Comparison of ENCODE assay signal across 8 mouse cellular contexts in genomic region chr1:164249332-164249711, GRCm38 (mm10). TPM values are rescaled to one million over a fixed set of nuclear protein-coding genes. Genes with fewer than 3 reads are reported as not detected.
DNase-seq lines count a peak whose midpoint lies in the region; ATAC-seq and TF ChIP-seq lines count a peak whose summit lies in the region.

No protein-coding gene starts in this region.

- H3K79me2 ChIP-seq in CH12.LX (replicated peaks; ENCODE audit: control insufficient read depth, extremely low read depth, insufficient read depth, poor library complexity, severe bottlenecking) (peaks cover 36% of the 10 kb centered on the region), myocyte (ENCODE audit: control insufficient read depth, insufficient read depth) (peaks cover 35% of the 10 kb centered on the region)

- H3K27me3 ChIP-seq in heart, embryonic 13.5 days (replicated peaks), result no peaks in the 10 kb centered on the region
- H3K27me3 ChIP-seq in CH12.LX (replicated peaks) (no peaks in the 10 kb centered on the region), myocyte (ENCODE audit: control insufficient read depth, insufficient read depth, insufficient read length) (no peaks in the 10 kb centered on the region)
- no peaks in the 10 kb centered on the region for H3K27me3 ChIP-seq in embryonic facial prominence, embryonic 15.5 days
- no peaks in the 10 kb centered on the region for H3K27me3 ChIP-seq in intestine, postnatal 0 days (replicated peaks; ENCODE audit: control insufficient read depth, insufficient read depth, low read length)

- TF ChIP-seq RAD21 in CH12.LX (IDR thresholded peaks at IDR 0.05; ENCODE audit: low read depth, low read length), result no peak

- intact Hi-C loops in heart, postnatal 14 days (cut with DNase I), result no loop called here

- peak overlapping the region; percentile 91 for H3K4me2 ChIP-seq in heart, embryonic 13.5 days
- H3K4me2 ChIP-seq in CH12.LX (ENCODE audit: insufficient read depth, low read depth, poor library complexity, severe bottlenecking) (peak overlapping the region; percentile 60; the same call in 1 of the 2 replicates), myocyte (ENCODE audit: low read depth) (peak overlapping the region; percentile 78)
- peak overlapping the region; percentile 79 for H3K4me2 ChIP-seq in embryonic facial prominence, embryonic 15.5 days (replicated peaks)
- peak overlapping the region; percentile 97 for H3K4me2 ChIP-seq in intestine, postnatal 0 days (replicated peaks; ENCODE audit: low read depth)

- ATAC-seq in heart, embryonic 13.5 days (ENCODE audit: extremely low read depth, insufficient number of reproducible peaks, low FRiP score, low TSS enrichment), result no peak
- no peak; the same call in 1 of the 2 replicates for ATAC-seq in embryonic facial prominence, embryonic 15.5 days (ENCODE audit: insufficient number of reproducible peaks, low FRiP score, low TSS enrichment, low read depth)
- ATAC-seq in intestine, postnatal 0 days, result no peak

- under 1% methylated on average over 33 of the region's 33 CpGs for WGBS in heart, embryonic 13.5 days
- under 1% methylated on average over 33 of the region's 33 CpGs for WGBS in embryonic facial prominence, embryonic 15.5 days
- WGBS in intestine, postnatal 0 days, result under 1% methylated on average over 32 of the region's 33 CpGs

- in situ Hi-C loops in CH12.LX (cut with MboI; ENCODE audit: low pct_ligation_motif_present, low pct_unique_long_range_greater_than_20kb, low sequenced_read_pairs), result no loop called here

- dilution Hi-C loops in CH12.LX (cut with MboI; ENCODE audit: extremely low pct_ligation_motif_present, extremely low pct_unique_long_range_greater_than_20kb, low sequenced_read_pairs), result no loop called here

- no peaks in the 10 kb centered on the region for H3K9me3 ChIP-seq in heart, embryonic 13.5 days
- H3K9me3 ChIP-seq in CH12.LX (replicated peaks; ENCODE audit: low read length), result no peaks in the 10 kb centered on the region
- H3K9me3 ChIP-seq in embryonic facial prominence, embryonic 15.5 days (replicated peaks), result no peaks in the 10 kb centered on the region
- H3K9me3 ChIP-seq in intestine, postnatal 0 days (ENCODE audit: control insufficient read depth), result no peaks in the 10 kb centered on the region

- H3K4me3 ChIP-seq in heart, embryonic 13.5 days, result peak overlapping the region; percentile 86
- H3K4me3 ChIP-seq in CH12.LX (replicated peaks in 1 of 3; ENCODE audit: low read depth in 2 of 3, low read length in 2 of 3, poor library complexity in 1 of 3) (peak overlapping the region; percentile 74 to 99 (median 85)), myocyte (peak overlapping the region; percentile 38)
- peak overlapping the region; percentile 83 for H3K4me3 ChIP-seq in embryonic facial prominence, embryonic 15.5 days (replicated peaks)
- peak overlapping the region; percentile 84 for H3K4me3 ChIP-seq in intestine, postnatal 0 days (ENCODE audit: low read depth, low read length)

- DNase-seq in heart, postnatal 14 days, result no peak
- peak; percentile 36 for DNase-seq in CH12.LX (ENCODE audit: extremely low read depth)
- DNase-seq in spleen, postnatal 4 days (ENCODE audit: low spot score in 2 of 2), result no peak
- no peak for DNase-seq in left cerebral cortex, adult 18-20 months (ENCODE audit: low spot score in 2 of 2)

- TF ChIP-seq CTCF in CH12.LX (conservative IDR thresholded peaks at IDR 0.05 in 1 of 2, IDR thresholded peaks at IDR 0.05 in 1 of 2; ENCODE audit: low read depth in 2 of 2, low read length in 2 of 2), result no peak
- no peak for TF ChIP-seq CTCF in intestine, postnatal 0 days (IDR thresholded peaks at IDR 0.05; ENCODE audit: low read depth)

- H3K9ac ChIP-seq in heart, embryonic 13.5 days, result peak overlapping the region; percentile 90
- H3K9ac ChIP-seq in CH12.LX (ENCODE audit: insufficient read depth, low read depth), result peak overlapping the region; percentile 58
- H3K9ac ChIP-seq in embryonic facial prominence, embryonic 15.5 days, result peak overlapping the region; percentile 55
- H3K9ac ChIP-seq in intestine, postnatal 0 days (ENCODE audit: low read depth, low read length), result peak overlapping the region; percentile 78

- peak overlapping the region; percentile 82 for H3ac ChIP-seq in myocyte (ENCODE audit: control insufficient read depth, insufficient read length)

- H3K36me3 ChIP-seq in heart, embryonic 13.5 days, result no peaks in the 10 kb centered on the region
- H3K36me3 ChIP-seq in CH12.LX (replicated peaks in 1 of 2; ENCODE audit: control insufficient read depth in 1 of 2, insufficient read depth in 1 of 2, low read length in 1 of 2), result peaks cover 0 to 8% of the 10 kb centered on the region in 2 experiments
- no peaks in the 10 kb centered on the region for H3K36me3 ChIP-seq in embryonic facial prominence, embryonic 15.5 days
- no peaks in the 10 kb centered on the region for H3K36me3 ChIP-seq in intestine, postnatal 0 days (ENCODE audit: control insufficient read depth, insufficient read depth)
- H3K36me3 ChIP-seq in myocyte (ENCODE audit: control insufficient read depth, insufficient read depth), result no peaks in the 10 kb centered on the region

- H3K4me1 ChIP-seq in heart, embryonic 13.5 days, result peaks cover 31% of the 10 kb centered on the region
- peaks cover 5 to 24% of the 10 kb centered on the region in 2 experiments for H3K4me1 ChIP-seq in CH12.LX (ENCODE audit: control insufficient read depth in 1 of 2, insufficient read depth in 2 of 2)
- H3K4me1 ChIP-seq in embryonic facial prominence, embryonic 15.5 days, result peaks cover 8% of the 10 kb centered on the region; the same call in 1 of the 2 replicates
- 0 out of 2 replicates have a peak, but pooled peaks cover 9% of the 10 kb centered on the region for H3K4me1 ChIP-seq in intestine, postnatal 0 days (replicated peaks; ENCODE audit: control insufficient read depth, insufficient read depth, low read length)

- TF ChIP-seq POLR2A in CH12.LX (IDR thresholded peaks at IDR 0.05; ENCODE audit: low read depth, low read length), result no peak
- no peak for TF ChIP-seq POLR2A in myocyte (IDR thresholded peaks at IDR 0.05; ENCODE audit: insufficient read length, low read depth)

- H3K27ac ChIP-seq in heart, embryonic 13.5 days (replicated peaks), result peak overlapping the region; percentile 84
- H3K27ac ChIP-seq in CH12.LX (ENCODE audit: insufficient read depth, low read depth), result peak overlapping the region; percentile 33
- H3K27ac ChIP-seq in embryonic facial prominence, embryonic 15.5 days (replicated peaks), result 0 out of 2 replicates have a peak overlapping the region, but pooled peaks have one; percentile 44
- peak overlapping the region; percentile 77 for H3K27ac ChIP-seq in intestine, postnatal 0 days (ENCODE audit: low read depth, low read length)

- TF ChIP-seq EP300 in CH12.LX (IDR thresholded peaks at IDR 0.05; ENCODE audit: low read length), result no peak

TF ChIP-seq in CH12.LX, 34 proteins besides CTCF, POLR2A, EP300 and RAD21 (continues in another document):
- TF ChIP-seq MXI1 (IDR thresholded peaks at IDR 0.05; ENCODE audit: low read depth, low read length) (peak; percentile 84), TCF12 (IDR thresholded peaks at IDR 0.05; ENCODE audit: low read depth, low read length) (no peak)

TF ChIP-seq in myocyte, 11 proteins besides CTCF, POLR2A, EP300 and RAD21 (continues in another document):
- TF ChIP-seq CEBPB (IDR thresholded peaks at IDR 0.05; ENCODE audit: insufficient read depth, poor library complexity, severe bottlenecking) (no peak), REST (IDR thresholded peaks at IDR 0.05; ENCODE audit: insufficient read depth, insufficient read length) (no peak)

RNA-seq across cellular contexts. Expression of gene Slc19a2, which starts 0.5 kb away (rescaled TPM):
- 6.6 and 8.7 TPM in 2 replicates for polyA plus RNA-seq in heart, embryonic 13.5 days (2015; fragmentation: Nextera tagmentation; extraction: Ambion mirVana)
- total RNA-seq in heart, postnatal 14 days (2021), result 1 to 10 TPM; 6.5 to 7.2 TPM
- total RNA-seq in CH12.LX (2012; rRNA removed), result 15.1 and 16.8 TPM in 2 replicates
- total RNA-seq in CH12.LX (2014; rRNA removed), result 26.1 and 28.4 TPM in 2 replicates
- 10.9 and 11.6 TPM in 2 replicates for polyA plus RNA-seq in CH12.LX (2012; ENCODE audit: insufficient read length, low read depth)
- 9.0 and 11.1 TPM in 2 replicates for polyA plus RNA-seq in embryonic facial prominence, embryonic 15.5 days (2015; fragmentation: Nextera tagmentation; extraction: Ambion mirVana)
- polyA plus RNA-seq in intestine, postnatal 0 days (2015; fragmentation: Nextera tagmentation; extraction: Ambion mirVana), result 5.0 and 5.1 TPM in 2 replicates
- polyA plus RNA-seq in myocyte (2012; fragmentation: generic; extraction: Trizol), result 6.2 TPM
- total RNA-seq in left cerebral cortex, adult 18-20 months (2021), result 10 to 100 TPM; 13.7 TPM

RNA-seq across cellular contexts. Expression of gene Ccdc181, which starts 26.1 kb away (rescaled TPM):
- polyA plus RNA-seq in heart, embryonic 13.5 days (2015; fragmentation: Nextera tagmentation; extraction: Ambion mirVana), result 8.7 and 9.5 TPM in 2 replicates
- total RNA-seq in heart, postnatal 14 days (2021), result 1 to 10 TPM; 5.9 to 7.4 TPM
- total RNA-seq in CH12.LX (2012; rRNA removed) (9.4 and 10.6 TPM in 2 replicates), CH12.LX (2014; rRNA removed) (8.8 and 12.2 TPM in 2 replicates)
- polyA plus RNA-seq in CH12.LX (2012; ENCODE audit: insufficient read length, low read depth) (12.1 and 14.6 TPM in 2 replicates), myocyte (2012; fragmentation: generic; extraction: Trizol) (4.1 TPM)
- 12.2 and 16.7 TPM in 2 replicates for polyA plus RNA-seq in embryonic facial prominence, embryonic 15.5 days (2015; fragmentation: Nextera tagmentation; extraction: Ambion mirVana)
- polyA plus RNA-seq in intestine, postnatal 0 days (2015; fragmentation: Nextera tagmentation; extraction: Ambion mirVana), result 5.2 and 6.0 TPM in 2 replicates
- 10 to 100 TPM; 24.6 to 25.3 TPM for total RNA-seq in left cerebral cortex, adult 18-20 months (2021)

RNA-seq across cellular contexts. Expression of gene Nme7, which starts 54.6 kb away (rescaled TPM):
- 21.4 and 22.7 TPM in 2 replicates for polyA plus RNA-seq in heart, embryonic 13.5 days (2015; fragmentation: Nextera tagmentation; extraction: Ambion mirVana)
- total RNA-seq in heart, postnatal 14 days (2021), result 1 to 10 TPM; 4.0 to 4.8 TPM
- total RNA-seq in CH12.LX (2012; rRNA removed) (23.5 and 28.4 TPM in 2 replicates), CH12.LX (2014; rRNA removed) (33.2 and 35.9 TPM in 2 replicates)
- polyA plus RNA-seq in CH12.LX (2012; ENCODE audit: insufficient read length, low read depth) (25.3 and 29.0 TPM in 2 replicates), myocyte (2012; fragmentation: generic; extraction: Trizol) (10.7 TPM)
- polyA plus RNA-seq in embryonic facial prominence, embryonic 15.5 days (2015; fragmentation: Nextera tagmentation; extraction: Ambion mirVana), result 39.7 and 43.7 TPM in 2 replicates
- 17.7 and 18.0 TPM in 2 replicates for polyA plus RNA-seq in intestine, postnatal 0 days (2015; fragmentation: Nextera tagmentation; extraction: Ambion mirVana)
- total RNA-seq in left cerebral cortex, adult 18-20 months (2021), result 10 to 100 TPM; 22.2 to 23.2 TPM

RNA-seq across cellular contexts. Expression of gene Blzf1, which starts 58.0 kb away (rescaled TPM):
- 22.4 and 27.0 TPM in 2 replicates for polyA plus RNA-seq in heart, embryonic 13.5 days (2015; fragmentation: Nextera tagmentation; extraction: Ambion mirVana)
- total RNA-seq in heart, postnatal 14 days (2021), result 10 to 100 TPM; 23.0 to 27.3 TPM
- total RNA-seq in CH12.LX (2012; rRNA removed) (13.7 and 17.5 TPM in 2 replicates), CH12.LX (2014; rRNA removed) (21.9 and 22.2 TPM in 2 replicates)
- polyA plus RNA-seq in CH12.LX (2012; ENCODE audit: insufficient read length, low read depth) (18.8 and 24.7 TPM in 2 replicates), myocyte (2012; fragmentation: generic; extraction: Trizol) (11.4 TPM)
- 41.0 and 41.9 TPM in 2 replicates for polyA plus RNA-seq in embryonic facial prominence, embryonic 15.5 days (2015; fragmentation: Nextera tagmentation; extraction: Ambion mirVana)
- 16.7 and 17.2 TPM in 2 replicates for polyA plus RNA-seq in intestine, postnatal 0 days (2015; fragmentation: Nextera tagmentation; extraction: Ambion mirVana)
- total RNA-seq in left cerebral cortex, adult 18-20 months (2021), result 10 to 100 TPM; 22.0 to 23.6 TPM

Comparison
In these comparisons a context has a peak if more than half of its experiments do, and no peak if none do; other contexts are left out.
1. H3K27ac ChIP-seq: peak in every context shown above with its lines; median percentile 84 in heart, embryonic 13.5 days; 77 in intestine, postnatal 0 days; 44 in embryonic facial prominence, embryonic 15.5 days; 33 in CH12.LX.